Mouse (Mus musculus): Measurements from ENCODE around the gene Fam189a1.

The Fam189a1 gene

DNA sequence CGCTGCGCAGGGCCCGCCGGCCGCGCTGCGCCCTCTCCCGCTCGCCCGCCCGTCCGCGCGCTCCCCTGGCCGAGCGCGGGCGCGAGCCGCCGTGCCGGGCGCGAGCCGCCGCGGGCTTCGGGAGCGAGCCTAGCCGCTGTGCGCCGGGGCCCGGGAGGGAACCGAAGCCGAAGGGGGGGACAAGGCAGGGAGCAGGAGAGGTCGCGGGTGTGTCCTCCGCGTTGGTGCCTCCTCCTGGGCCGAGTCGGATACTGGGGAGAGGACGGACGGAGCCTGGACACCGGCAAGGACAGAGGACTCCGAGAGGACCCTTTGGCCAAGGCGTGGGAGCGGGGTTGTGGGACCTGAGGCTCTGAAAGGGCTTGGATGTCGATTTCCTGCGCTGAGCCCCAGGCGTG, at the start of gene Fam189a1:
Gene Fam189a1, minus strand, starts transcription at position 57 of the 398 bp plus-strand sequence.
- in situ Hi-C loops (cut with MboI, MseI), result no loop called here

DNA sequence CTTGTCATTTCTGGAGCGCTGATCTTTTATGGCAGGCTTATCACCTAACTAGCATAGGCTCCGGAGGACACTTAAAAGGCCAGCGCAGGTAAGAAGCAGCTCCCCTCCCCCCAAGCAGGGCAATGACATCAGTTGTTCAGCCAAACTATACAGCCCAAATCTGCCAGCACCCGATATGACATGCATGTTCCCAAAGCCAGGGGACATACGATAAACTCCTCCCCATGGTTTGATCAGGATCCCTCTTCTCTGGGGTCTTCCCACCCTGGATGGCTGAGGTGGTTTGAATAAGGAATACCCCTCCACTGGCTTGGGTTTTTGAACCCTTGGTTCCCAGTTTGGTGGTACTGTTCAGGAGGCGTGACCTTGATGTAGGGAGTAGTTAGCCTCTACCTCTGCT, 49.7 kb upstream of the Fam189a1 start:
- in situ Hi-C loops (cut with MboI, MseI), result no loop called here

DNA sequence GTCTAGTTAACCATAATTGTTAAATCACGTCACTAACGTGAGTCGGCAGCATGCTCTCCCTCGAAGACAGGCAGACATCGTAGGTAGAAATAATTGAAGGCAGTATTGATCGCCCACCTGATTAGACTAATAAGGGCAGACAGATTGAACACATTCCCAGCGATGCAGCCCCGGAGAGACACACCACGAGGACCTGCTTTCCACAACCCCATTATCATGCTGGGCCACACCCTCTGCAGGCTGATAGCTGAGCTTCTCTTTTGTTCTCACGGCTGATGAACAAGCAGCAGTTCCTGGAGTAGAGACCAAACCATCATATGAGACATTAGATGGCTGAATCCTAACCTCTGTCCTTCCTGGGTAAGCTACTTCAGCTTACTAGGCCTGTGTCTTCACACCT, 46.3 kb upstream of the Fam189a1 start:
- in situ Hi-C loops (cut with MboI, MseI), result no loop called here

DNA sequence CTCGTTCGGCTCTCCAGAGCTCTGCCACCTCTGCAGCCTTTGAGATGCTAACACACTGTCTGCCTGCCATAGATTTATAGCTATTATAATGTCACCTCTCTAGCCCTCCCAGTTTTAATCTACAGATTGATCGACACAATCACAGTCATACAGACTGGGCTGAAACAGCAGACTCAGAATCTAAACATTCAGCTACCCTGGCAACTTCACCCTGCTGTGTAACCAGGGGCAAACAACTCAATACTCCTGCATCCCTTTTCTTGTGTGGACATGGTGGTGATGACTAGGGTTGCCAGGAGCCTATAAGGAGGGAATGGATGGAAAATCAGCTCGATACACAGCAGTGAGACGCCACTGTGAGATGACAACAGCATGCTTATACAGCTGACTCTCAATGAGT, 24.3 kb upstream of the Fam189a1 start:
- in situ Hi-C loops (cut with MboI, MseI), result no loop called here

DNA sequence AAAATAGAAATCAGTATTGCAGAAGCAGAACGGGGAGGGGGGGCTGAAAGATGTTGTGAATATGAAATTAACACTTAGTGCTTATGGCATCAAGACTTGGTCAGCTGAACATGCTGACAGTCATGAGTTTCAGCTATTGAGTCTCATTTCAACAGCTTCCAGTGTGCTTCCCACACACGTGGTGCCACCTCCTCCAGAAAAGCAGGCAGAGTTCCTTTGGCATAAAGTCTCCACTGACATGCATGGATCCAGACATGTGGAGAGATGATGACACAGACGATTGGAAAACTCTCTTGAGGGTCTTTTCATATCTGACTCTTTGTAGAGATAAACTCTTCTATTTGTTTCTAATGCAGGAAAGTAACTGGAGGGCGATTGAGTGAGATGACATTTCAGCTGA, 14.4 kb upstream of the Fam189a1 start:
- in situ Hi-C loops (cut with MboI, MseI), result no loop called here

DNA sequence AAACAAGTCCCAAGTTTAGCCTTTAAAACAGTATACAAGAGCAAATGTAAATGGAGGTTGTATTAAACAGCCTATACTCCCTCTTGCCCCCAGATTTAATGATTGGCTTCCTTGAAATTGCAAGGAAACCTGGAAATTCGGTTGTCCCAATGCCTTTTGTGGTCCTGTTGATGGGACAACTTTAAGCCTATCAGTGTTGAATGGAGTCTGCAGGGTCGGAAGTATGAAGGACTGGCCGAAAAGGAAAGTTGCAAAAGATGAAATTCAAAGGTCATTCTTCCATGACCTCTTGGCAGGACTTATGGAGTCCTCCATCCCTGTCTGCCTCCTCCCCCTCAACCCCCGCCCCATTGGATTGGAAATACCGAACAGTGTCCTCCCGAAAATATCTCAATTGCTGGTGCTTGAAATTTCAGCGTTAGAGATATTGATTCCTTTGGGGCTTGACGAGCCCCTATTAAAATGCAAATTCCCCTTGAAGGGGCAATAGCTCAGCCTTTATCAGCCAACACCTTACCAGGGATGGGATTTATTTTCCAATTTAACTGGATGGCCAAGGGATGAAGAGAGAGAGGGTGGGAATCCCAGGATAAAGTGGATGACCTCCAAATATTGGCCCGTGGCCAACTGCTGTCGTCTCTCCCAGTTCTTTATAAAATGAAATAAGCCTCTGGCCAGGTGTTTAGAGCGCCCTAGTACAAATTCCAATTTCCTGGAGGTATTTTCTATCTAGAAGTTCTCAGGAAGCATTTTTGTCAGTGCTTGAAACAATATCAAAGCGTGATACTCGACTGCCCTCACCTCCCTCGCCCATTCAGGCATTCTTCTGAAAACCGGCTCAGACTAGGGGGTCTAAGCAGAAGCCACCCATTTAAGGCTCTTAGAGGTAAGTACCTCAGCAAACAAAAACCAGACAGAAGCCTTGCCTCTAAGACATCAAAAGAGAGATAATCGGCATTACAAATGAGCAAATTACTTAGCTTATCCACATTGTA, 958 bp upstream of the Fam189a1 start:
- in situ Hi-C loops (cut with MboI, MseI), result no loop called here

DNA sequence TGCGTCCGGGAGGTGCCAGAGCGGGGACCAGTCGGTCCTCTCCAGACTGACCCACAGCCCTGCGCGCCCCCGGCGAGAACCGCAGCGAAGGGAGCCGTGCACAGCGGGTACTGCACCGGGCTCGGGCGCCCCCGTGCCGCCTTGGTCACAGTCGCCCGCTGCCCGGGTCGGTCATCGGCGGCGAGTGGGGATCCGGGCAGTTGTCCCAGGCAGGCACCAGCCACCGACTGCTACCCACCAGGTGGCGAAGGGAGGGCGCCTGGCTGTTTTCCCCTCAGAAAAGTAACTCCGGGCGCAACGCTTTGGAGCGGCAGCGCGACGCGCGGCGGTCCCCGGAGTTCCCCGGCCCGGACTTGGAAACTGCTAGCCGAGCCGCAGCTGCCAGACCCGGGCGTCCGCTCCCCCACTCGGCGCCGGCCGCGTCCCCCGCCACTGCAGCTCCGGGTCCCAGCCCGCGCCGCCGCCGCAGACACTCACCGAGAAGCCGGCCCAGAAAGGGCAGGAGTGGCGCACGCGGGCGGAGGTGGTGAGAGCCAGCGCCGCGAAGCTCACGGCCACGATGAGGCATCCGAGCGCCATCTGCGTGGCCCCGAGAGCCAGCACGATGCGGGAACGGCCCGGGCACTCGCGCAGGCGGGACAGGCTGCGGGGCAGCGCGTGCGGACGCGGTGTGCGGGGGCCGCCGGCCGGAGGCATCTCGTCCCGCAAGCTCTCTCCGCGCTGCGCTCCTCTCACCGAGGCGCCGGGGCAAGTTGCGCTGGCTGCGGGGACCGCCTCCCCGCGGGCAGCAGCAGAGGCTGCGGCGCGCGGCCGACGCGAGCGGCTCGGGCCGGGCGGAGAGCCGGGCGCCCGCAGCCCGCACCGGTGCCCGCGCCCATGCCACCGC, 499 bp downstream of the Fam189a1 start:
- in situ Hi-C loops (cut with MboI, MseI), result no loop called here

DNA sequence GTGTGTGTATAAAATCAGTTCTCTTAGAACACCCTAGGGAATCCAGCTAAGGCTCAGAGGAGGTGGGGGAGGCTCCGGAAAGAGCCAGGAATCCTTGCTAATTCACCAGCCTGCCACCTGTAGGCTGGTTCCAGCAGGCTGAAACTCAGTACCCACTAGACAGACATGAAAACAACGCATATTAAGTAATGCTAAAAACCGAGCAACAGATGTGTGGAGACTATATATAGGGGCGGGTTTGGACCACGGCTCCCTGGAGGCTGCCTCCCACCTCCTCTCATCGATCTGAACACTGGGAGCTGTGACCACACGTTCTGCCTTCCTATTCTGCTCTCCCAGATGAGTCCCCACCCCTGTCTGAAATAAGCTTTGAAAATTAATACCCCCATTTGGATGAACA, 1.8 kb downstream of the Fam189a1 start:
- in situ Hi-C loops (cut with MboI, MseI), result no loop called here

DNA sequence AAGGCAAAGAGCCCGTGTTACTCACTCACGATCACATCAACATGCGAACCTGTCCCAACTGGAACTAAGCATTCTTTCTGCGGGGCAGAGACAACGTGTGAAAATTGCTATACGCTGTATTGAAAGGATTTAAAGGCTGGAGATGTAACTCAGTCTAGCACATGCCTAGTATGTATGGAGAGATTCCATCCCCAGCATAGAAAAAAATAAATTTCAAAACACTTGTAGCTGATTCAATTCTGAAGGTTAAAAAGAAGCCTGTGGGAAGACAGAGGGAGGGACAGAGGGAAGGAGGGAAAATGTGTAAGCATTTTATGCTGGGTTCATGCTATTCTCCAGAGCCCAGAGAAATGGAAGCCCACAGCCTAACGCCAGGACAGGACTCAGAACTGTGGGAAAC, 2.5 kb downstream of the Fam189a1 start:
- in situ Hi-C loops (cut with MboI, MseI), result no loop called here

DNA sequence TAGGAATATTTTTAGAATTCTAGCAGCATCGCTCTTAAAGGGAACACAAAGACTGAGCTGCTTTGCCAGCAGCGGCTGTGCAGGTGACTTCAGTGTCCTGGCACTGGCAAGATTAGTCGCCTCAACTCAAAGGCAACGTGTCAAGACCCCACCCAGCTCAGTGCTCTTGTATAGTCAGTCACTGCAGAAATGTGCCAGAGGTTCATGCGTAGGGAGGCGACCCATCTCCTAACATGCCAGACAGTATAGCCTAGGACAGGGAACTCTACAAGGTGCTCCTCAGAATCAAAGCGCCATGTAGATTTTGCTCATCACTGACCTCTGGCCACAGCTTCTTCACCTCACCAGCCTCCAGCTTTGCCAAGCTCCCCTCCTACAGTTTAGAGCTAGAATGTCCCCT, 4.8 kb downstream of the Fam189a1 start:
- in situ Hi-C loops (cut with MboI, MseI), result no loop called here

DNA sequence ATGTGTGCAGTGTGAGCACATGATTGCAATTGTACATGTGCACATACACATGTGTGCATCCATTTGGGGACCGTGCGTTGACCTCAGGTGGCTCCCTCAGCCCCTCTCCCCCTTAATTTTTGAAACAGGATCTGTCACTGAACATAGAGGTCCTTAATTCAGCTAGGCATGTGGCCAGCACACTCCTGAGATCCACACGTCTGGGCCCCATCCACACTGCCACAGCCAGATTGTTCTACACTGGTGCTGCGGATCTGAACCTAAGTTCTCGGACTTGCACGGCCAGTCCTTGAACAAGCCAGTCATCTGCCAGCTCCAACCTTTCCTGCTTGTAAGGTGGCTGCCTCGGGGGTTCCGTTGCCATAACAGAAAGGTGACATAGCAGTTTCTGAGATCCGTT, 7.3 kb downstream of the Fam189a1 start:
- in situ Hi-C loops (cut with MboI, MseI), result no loop called here

DNA sequence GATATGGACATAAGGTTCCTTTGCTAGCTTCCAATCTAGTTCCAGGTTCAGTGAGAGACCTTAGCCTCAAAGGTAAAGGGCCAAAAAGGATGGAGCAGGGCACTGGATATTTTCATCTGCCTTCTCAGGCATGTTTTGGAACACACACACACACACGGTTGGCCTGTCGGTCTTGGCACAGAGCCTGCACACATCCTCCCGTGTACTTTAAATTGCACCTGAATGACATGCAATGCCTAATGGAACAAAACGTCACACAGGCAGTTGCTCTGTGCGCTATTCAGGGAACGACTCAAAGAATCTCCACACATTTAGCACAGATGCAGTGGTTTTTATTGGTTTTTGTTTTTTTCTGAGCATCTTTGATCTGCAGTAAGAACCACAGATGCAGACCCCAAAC, 11.5 kb downstream of the Fam189a1 start:
- in situ Hi-C loops (cut with MboI, MseI), result no loop called here

DNA sequence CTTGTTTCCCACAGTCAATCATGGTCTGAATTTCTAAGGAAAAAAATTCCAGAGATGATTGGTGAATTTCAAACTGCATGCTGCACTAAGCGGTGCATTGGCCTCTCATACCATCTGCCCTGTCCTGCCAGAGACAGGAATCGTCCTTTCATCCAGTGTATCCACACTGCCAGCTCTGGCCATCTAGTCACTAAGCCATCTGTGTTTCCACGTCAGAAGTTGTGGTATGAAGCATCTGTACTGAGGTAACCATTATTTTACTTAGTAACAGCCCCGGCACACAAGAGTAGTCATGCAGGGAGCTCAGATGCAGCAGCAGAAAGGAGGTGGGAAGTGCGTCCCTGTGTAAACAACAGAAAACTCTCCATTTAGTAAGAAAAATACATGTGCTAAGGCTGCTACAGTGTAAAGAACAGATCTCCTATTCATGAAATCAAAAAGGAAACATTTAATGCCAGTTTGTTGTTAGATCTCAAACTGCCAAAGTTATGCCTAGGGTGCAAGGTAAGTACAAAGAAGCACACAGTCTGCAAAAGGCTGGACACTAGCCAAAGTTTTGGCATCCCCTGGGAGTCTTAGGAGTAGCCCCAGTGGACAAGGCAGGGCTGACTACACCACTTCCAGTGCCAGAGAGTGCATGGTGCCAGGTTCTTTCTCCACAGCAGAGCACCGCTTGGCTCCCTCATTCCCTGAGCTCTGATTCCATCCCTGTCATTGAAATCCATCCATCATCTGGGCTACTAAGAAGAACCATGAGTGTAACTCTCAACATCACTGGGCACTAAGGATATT, 14.3 kb downstream of the Fam189a1 start:
- in situ Hi-C loops (cut with MboI, MseI), result no loop called here

DNA sequence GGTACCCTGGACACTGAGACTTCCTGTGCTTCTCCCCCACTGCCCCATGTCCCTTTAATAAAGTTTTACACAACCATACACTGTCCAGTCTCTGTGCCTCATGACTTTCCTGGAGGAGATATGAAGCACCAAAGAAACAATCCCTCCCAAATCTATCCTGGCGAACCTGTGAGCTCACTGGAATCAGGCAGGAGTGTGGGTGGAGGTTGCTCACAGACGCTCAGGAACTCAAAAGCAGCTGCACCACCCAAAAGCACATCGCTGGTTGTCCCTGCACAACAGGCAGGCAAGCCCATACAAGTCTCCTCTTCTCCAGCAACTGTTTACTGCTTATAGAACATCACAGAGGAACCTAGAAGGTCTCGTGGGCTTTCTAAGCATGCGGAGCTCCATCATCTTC, 15.5 kb downstream of the Fam189a1 start:
- in situ Hi-C loops (cut with MboI, MseI), result no loop called here

DNA sequence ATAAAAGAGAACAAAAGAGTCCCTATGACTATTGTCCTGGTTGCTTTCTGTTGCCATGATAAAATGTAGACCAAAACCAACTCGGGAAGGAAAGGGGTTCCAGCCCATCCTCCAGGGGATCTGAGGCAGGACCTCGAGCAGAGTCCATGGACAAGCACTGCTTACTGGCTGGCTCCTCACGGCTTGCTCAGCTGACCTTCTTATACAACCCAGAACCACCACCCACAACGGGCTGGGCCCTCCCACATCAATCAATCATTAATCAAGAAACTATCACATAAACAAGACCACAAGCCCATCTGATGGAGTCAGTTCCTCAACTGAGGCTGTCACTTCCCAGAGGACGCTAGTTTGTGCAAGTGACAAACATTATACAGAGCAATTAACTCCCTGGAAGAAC, 16.3 kb downstream of the Fam189a1 start:
- in situ Hi-C loops (cut with MboI, MseI), result no loop called here

DNA sequence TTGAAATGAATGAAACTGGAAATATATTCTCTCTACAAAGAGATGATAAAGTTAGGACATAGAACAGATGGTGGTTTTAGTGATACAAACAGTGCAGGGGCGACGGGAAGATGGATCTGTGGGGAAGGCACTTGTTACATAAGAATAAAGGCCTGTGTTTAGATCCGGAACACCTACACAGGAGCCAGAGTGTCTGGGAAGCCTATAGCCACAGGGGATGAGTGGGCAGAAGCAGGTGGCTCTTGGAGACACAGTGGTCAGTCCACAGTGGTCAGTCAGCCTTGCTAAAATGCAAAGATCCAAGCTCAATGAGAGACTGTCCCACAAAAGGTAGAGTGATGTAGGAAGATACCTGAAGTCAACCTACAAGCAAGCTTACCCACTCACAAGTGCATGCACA, 32.6 kb downstream of the Fam189a1 start:
- in situ Hi-C loops (cut with MboI, MseI), result no loop called here

DNA sequence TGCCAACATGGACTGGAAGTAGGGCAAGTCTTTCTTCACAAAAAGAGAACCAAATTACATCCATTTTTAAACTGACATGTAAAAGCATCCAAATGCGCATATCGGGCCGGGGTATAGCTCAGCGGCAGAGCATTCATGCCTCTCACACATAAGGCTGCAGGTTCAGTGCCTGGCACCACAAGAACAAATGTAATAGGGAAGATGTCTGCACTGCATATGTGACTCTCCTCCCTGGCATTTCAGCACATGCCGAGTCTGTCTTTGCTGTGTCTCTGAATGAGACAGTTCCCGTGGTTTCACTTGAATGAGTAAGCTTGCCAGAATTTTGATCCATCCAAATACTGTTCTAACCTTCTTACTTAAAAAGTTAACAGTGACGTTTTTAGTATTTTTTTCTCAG, 39.5 kb downstream of the Fam189a1 start:
- in situ Hi-C loops (cut with MboI, MseI), result loop anchor here (10.0 kb wide), 1 partner anchor 628 kb away; no protein-coding TSS in a partner anchor

DNA sequence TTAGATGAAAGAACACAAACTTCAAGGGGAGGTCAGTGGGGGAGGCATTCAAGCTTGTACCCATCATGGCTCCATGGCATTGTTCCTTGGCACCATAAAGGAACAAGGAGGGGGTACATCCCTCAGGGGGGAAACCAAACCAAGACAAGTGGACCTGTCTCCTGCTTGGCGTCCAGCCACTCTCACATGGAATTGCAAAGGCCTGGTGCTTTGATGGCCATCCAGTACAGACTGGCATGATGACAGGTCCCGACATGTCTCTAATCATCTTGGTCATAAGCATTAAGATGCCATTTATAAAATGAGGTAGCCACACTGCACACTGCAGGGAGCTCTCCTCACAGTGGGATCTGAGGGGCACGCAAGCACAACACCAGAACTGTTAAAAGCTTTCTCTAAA, 41.0 kb downstream of the Fam189a1 start:
- in situ Hi-C loops (cut with MboI, MseI), result loop anchor here (10.0 kb wide), 1 partner anchor 629 kb away; no protein-coding TSS in a partner anchor

DNA sequence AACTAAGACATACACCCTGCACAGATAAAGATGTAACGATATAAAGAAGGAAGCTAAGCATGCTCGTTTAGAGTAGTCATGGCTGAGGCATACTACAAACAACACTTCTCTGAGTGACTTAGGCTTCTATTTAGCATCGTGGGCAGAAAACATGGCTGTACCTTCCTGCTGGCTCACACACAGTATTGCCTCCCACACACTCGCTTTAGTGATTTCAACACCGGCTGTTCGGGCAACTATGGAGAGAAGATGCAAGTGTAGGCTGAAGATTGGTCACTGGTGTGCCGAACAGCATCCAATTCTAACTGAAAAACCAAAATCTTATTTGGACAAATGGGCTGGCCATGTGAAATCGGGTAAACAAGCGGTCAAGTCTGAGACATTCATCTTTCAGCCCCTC, 44.7 kb downstream of the Fam189a1 start:
- in situ Hi-C loops (cut with MboI, MseI), result loop anchor here (10.0 kb wide), 1 partner anchor 633 kb away; no protein-coding TSS in a partner anchor

DNA sequence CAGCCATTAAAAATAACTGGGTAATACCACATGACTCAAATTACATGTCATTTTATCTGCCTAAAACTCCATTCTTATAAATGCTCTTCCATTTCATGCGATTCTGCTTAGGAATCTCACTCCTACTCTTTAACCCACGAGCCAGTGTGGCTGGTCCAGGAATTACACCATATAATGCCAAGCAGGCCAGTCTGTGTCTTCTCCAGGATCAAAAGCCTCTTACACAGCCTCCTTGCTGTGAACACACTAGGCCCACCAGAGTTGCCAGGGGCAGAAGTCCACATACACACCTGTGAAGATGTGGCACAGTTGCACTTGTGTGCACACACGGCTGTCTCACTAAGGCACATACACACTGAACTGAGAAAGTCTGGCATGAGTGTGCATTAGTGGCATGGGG, 50.8 kb downstream of the Fam189a1 start:
- in situ Hi-C loops (cut with MboI, MseI), result no loop called here

DNA sequence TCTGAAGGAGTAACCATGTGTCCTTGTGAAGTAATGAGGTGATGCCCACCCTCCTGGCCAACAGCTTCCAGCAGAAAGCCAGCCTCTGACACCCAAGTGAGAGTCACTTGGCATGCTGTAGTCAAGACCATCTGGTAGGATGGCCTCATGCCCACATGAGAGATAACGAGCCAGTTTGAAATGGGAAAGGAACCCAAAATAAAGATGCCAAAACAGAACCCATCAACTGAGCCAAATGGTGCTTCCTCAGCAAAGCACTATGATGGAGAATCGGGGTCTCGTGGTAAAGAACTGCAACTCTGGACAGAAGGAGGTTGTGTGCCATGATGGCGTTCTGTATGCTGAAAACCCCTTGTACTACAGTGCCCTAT, 51.3 kb downstream of the Fam189a1 start:
- in situ Hi-C loops (cut with MboI, MseI), result no loop called here

All from T-helper 2 cell (primary cell).